Mouse (Mus musculus) thymus, postnatal 14 days (tissue): ENCODE data around the gene Stom.

ENCODE experiments used
- DNase-seq: peaks from one replicate; pipeline ENCODE4 v3.0.0; 2021

The Stom gene

GRCm38 (mm10) chr2:35318405-35318804, 18.4 kb downstream of the Stom start:
- DNase-seq = no peak

GRCm38 (mm10) chr2:35317604-35318003, 19.2 kb downstream of the Stom start:
- DNase-seq = no peak

GRCm38 (mm10) chr2:35314300-35314699, 22.5 kb downstream of the Stom start:
- DNase-seq = no peak

DNA sequence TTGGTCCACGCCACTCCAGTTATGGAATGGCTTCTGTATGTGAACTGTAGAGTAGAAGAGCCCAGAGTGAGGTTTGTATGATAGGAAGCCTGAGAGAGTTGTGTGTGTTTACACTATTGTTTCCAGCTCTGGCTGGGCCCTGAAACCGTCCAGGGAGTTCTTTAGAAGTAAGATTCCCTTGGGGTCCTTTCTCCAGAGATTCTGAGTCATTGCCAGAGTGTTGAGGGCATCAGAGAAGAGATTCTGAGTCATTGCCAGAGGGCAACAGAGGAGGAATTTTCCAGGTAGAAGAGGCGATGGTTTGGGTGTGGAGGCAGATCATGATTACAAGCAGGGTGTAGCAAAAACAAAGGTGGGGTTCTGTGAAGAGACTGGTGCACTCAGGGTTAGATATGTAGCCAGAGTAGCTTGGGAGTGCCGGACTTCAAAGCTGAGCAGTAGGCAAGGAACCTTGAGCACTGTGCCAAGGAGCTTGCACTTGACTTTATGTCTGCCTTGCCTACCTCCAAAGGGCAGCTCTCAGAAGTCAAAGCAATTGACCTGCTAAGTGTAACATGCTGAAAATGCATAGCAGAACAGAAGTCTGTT, 26.8 kb downstream of the Stom start:
- no peak for DNase-seq

- no peak for DNase-seq
Observed at GRCm38 (mm10) chr2:35308166-35308565, 28.6 kb downstream of the Stom start.

DNA sequence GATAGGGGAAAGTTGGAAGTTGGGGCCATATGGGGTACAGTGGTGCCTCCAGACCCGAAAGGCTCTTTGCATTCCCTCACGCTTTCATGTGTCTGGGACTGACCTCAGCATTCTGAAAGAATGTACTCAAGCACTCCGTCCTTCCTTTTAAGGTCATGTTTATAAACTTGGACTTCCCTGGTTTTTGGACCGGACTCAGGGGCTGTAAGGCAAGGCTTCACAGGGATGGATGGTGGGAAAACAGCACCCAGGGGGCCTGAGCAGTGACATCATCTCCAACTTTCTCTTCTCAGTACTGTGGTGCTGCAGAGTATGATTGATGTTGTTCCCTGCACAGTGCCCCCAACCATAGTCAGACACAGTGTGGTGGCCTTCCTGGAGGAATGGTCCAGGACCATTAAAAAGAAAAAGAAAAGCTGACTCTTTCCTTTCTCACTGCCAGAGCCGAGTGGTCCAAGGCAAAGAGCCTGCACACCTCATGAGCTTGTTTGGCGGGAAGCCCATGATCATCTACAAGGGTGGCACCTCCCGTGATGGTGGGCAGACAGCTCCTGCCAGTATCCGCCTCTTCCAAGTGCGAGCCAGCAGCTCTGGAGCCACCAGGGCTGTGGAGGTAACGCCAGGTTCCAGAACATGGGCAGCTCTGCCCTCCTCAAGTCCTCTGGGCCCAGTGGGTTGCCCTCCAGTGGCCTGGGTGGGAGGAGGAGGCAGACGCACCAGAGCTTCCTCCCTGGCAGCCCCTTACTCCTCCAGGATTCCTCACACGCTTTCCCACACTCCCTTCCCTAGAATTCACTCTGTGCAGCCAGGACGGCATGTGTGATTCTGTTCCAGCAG, 34.5 kb downstream of the Stom start:
- no peak for DNase-seq

- DNase-seq = no peak
Observed at GRCm38 (mm10) chr2:35299437-35299836, 37.3 kb downstream of the Stom start.

DNA sequence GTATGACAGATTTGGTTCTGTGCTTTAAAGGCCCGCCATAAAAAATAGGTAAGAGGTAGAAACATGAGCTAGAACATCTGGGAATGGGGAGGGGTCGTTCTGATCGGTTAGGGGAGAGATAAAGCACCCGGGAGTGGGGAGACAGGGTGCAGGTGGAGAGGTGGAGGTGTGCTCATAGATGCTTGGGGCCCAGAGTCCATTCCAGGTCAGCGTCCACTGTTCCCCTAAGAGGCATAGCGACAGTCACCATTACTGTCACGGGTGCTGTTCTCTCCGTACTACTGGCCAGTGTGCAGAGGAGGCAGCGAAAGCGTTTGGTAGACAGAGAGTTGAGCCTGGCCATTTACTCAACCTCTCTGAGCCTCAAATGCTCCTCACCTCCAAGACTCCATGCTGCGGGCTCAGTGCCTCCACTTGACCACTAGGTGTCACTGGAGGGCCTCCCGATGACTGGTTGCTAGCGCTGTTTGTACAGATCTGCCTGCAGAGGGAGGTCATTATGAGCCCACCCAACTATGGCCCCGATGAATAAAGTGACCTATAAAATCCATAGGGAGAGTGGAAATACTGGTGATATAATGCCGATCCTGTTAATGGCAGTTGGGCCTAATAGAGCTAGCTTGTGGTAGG, 39.0 kb downstream of the Stom start:
- peak; percentile 84 for DNase-seq

GRCm38 (mm10) chr2:35293291-35293690, 43.5 kb downstream of the Stom start:
- no peak for DNase-seq

DNA sequence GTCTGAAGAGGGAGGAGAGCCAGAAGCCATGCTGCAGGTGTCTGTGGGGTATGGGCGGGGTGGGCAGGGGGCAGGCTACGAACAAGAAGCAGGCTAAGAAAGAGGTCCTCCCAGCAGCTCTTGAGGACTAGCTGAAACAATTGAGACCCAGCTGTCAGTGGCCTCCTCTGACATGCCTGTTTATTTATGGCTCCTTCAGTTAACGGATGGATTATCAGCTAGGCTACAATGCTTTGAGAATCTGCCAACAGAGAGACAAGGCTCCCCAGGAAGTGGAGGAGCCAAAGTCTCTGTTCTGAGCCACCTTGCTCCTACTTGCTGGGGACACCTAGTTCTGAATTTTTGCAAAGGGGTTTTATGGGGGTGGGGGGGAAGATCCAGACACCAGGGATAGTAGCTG, 44.1 kb downstream of the Stom start:
- no peak for DNase-seq

DNA sequence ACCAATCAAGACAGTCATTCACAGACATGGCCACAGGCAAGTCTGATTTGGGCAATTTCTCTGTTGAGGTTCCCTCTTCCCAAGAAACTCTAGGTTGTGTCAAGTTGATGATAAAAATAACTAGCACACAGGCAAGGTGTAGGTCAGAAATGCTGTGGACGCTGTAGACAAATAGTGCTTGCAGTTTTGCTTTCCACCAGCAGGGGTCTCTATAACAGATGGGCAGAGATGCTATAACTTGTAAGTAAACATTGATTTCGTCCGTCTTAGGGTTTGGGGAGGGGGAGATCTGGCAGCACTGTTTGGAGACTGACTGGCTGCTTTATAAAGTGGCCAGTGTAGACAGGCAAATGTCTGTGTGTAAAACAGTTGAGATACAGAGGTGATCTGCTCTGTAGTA, 44.9 kb downstream of the Stom start:
- peak; percentile 70 for DNase-seq

DNA sequence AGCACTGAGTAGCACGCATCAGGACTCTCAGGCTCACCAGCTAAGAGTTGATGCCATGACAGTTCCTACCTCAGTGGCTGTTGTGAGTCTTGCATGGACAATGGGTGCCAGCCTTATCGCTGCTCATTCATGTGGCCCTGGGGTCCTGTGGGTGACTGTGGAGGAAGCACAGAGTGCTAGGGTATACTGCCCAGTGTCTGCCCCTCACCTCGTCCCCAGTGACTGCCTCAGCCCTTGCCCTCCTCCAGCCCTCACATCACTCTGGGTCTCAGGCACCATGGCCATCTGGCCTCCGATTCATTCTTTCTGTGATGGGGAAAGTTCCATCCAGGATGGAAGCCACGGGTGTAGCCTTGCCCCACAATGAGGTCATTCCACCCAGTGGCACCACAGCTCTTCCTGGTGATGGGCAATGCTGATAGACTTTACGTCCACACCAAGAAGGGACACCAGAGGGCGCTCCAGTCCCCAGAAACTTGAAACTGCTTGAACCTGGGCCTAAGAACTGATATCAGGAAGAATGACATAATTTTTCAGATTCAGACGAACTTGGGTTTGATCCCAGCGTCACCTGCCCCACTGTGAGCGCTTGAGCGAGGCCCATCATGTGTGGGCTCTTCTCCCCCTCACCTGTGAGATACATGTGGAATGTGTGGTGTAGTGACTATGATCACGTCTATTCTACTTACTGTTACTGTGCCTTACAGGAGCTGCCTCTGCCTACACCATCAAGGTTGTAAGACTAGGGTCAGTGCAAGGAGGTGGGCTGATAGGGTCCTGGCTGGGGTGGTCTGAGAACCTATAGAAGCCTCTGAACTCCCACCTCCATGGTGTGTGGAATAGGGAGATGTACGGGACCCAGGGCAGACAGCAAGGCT, 47.8 kb downstream of the Stom start:
- peak; percentile 79 for DNase-seq

- DNase-seq = no peak
Observed at GRCm38 (mm10) chr2:35287017-35287620, 49.7 kb downstream of the Stom start.

DNA sequence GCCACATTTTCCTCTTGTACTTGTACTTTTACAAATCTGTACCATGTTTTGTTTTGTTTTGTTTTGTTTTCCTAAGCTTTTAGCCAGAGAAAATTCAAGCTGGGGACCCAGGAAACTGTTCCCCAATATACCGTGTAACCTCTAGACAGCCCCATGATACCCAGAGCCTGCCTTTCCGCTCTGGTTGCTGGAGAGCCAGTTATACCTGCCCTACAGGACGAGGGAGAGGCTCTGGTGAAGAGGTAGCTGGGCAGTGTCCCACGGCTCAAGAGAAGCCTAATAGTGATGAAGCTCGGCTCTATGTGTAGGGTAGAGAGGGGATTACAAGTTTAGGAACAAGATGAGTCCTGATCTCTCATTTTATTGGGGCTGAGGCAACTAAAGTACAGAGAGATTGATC, 51.6 kb downstream of the Stom start:
- DNase-seq = no peak

GRCm38 (mm10) chr2:35283997-35284396, 52.8 kb downstream of the Stom start:
- DNase-seq = no peak

DNA sequence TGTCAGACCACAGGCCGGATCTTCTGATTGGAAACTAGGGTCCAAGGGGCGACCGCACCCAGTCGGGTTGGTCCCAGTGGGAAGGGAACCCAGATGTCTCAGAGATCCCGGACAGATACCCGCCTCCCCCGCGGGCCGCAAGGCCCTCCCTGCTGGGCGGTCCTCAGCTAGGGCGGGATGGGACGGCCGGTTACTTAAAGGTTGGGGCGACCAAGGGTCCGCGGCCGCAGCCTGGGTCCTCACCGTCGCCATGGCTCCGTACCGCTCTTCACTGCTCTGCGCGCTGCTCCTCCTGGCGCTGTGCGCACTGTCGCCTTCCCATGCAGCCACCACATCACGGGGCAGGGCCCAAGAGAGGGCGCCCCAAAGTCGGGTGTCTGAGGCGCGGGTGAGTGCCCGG, 54.6 kb downstream of the Stom start:
- DNase-seq = peak; percentile 47

- no peak for DNase-seq
Observed at GRCm38 (mm10) chr2:35280001-35280400, 56.8 kb downstream of the Stom start.

- DNase-seq = no peak
Observed at GRCm38 (mm10) chr2:35278371-35279210, 58.2 kb downstream of the Stom start.

DNA sequence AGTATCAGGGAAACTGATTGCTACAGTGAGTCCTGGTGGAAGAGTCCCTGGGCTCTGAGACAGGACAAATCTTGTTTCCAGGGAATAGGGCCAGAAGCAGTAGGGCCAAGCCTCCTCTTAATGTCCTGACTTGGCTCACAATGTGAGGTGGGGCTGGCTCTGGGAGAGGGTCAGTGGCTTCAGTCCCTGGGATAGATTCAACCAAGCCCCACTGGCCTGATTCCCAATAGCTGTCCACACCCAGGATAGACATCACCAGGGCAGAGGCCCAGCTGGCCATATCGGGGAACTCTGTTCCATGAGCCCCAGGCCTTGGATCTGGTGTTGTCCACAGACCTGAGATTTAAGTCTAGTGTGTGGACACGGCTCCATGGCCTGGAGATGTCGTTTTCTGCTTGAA, 59.1 kb downstream of the Stom start:
- no peak for DNase-seq

- DNase-seq = no peak
Observed at GRCm38 (mm10) chr2:35273536-35273935, 63.2 kb downstream of the Stom start.

- DNase-seq = peak; percentile 48
Observed at GRCm38 (mm10) chr2:35272881-35273280, 63.9 kb downstream of the Stom start.

- DNase-seq = no peak
Observed at GRCm38 (mm10) chr2:35271817-35272216, 65.0 kb downstream of the Stom start.
